Comparison of ENCODE assay signal across 8 mouse cellular contexts in the genomic region with DNA sequence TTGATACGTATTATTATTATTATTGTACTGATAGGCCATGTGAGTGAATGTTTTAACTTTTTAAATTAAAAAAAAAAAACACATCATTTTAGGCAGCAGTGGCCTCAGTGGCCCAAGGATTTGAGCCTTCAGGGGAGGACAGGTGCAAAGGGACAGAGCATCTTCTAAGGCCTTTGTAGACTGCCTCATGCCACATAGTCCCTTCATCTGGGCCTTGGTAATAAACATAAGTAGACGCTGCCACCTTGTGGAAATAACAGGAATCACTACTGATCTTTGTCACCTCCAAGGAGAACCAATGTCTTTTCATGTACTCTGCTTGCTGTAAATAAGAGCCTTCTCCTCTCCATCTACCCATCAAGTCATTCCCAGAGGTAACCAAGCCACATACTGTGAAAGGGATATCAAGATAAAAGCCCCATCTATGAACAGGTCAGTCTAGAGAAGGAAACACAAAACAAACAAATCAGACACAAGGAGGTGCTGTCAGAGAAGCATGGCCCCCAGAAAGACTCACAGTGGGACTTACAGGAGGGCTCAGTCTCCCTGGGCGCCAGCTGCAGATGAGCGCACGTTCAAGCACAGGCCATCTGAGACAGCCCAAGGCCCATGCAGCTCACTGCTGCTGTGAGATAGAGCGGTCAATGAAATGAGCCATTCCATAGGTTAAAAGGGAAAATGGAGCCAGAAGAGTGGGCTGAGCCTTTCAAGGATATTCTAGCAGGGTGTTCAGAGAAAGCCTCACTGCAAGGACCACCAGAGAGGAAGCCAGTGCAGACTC. TPM values are rescaled to one million over a fixed set of nuclear protein-coding genes. Genes with fewer than 3 reads are reported as not detected.
A peak's percentile ranks its signal among the peaks of the same experiment; 100 is the strongest.
DNase-seq lines count a peak whose midpoint lies in the region; ATAC-seq and TF ChIP-seq lines count a peak whose summit lies in the region.

No protein-coding gene starts in this region.

- H3K4me1 ChIP-seq in hindbrain, embryonic 13.5 days (replicated peaks), result no peaks in the 10 kb centered on the region
- H3K4me1 ChIP-seq in lung, adult 2 months (ENCODE audit: control insufficient read depth, insufficient read depth, low read length), result no peaks in the 10 kb centered on the region

- WGBS in hindbrain, embryonic 13.5 days, result 62% methylated on average over 6 of the region's 6 CpGs
- WGBS in lung, adult 2 months, result 61% methylated on average over 6 of the region's 6 CpGs

- DNase-seq in layer of hippocampus, adult 11-12 months (ENCODE audit: low spot score), result peak; percentile 82
- DNase-seq in layer of hippocampus, postnatal 36 days, result no peak
- DNase-seq in NIH3T3 (ENCODE audit: low read depth), result peak; percentile 69
- peak; percentile 79 for DNase-seq in embryo, embryonic 10 days (ENCODE audit: low spot score)
- DNase-seq in lung, adult 2 months, result no peak
- peak; percentile 77 for DNase-seq in retina, postnatal 1 day

- peak; percentile 55; the same call in 1 of the 2 replicates for TF ChIP-seq CTCF in lung, adult 2 months (IDR thresholded peaks at IDR 0.05; ENCODE audit: insufficient read depth, low read length)

- no peaks in the 10 kb centered on the region for H3K27me3 ChIP-seq in hindbrain, embryonic 13.5 days

- no peaks in the 10 kb centered on the region for H3K36me3 ChIP-seq in hindbrain, embryonic 13.5 days

- peak; percentile 72 for ATAC-seq in hindbrain, embryonic 13.5 days (ENCODE audit: low FRiP score)
- ATAC-seq in megakaryocyte, adult 5-6 weeks (ENCODE audit: poor library complexity, severe bottlenecking), result no peak

- H3K9me3 ChIP-seq in hindbrain, embryonic 13.5 days, result no peaks in the 10 kb centered on the region

- H3K27ac ChIP-seq in hindbrain, embryonic 13.5 days, result no peak overlapping the region

- no peak for TF ChIP-seq POLR2A in lung, adult 2 months (IDR thresholded peaks at IDR 0.05; ENCODE audit: borderline replicate concordance, extremely low read depth, low read depth, low read length)

- H3K4me3 ChIP-seq in hindbrain, embryonic 13.5 days, result no peak overlapping the region
- H3K4me3 ChIP-seq in lung, adult 2 months (replicated peaks; ENCODE audit: extremely low read depth, low read depth, low read length), result no peak overlapping the region

- H3K4me2 ChIP-seq in hindbrain, embryonic 13.5 days, result no peak overlapping the region

- H3K9ac ChIP-seq in hindbrain, embryonic 13.5 days, result no peak overlapping the region

RNA-seq across cellular contexts. Expression of gene Glb1l2, which starts 30.0 kb away (rescaled TPM):
- under 1 TPM; 0.40 to 0.63 TPM for total RNA-seq in layer of hippocampus, postnatal 36 days (2021)
- polyA plus RNA-seq in hindbrain, embryonic 13.5 days (2015; fragmentation: Nextera tagmentation; extraction: Ambion mirVana), result 2.2 and 2.4 TPM in 2 replicates
- polyA plus RNA-seq in lung, adult 2 months (2012; rRNA removed), result 20.5 and 30.1 TPM in 2 replicates
- not detected in 2 replicates for total RNA-seq in megakaryocyte, adult 5-6 weeks (2015)
- total RNA-seq in megakaryocyte, adult 5-6 weeks (2017), result not detected in 2 replicates

RNA-seq across cellular contexts. Expression of gene B3gat1, which starts 42.8 kb away (rescaled TPM):
- total RNA-seq in layer of hippocampus, postnatal 36 days (2021), result 100 to 1,000 TPM; 244 to 250 TPM
- 31.7 and 31.9 TPM in 2 replicates for polyA plus RNA-seq in hindbrain, embryonic 13.5 days (2015; fragmentation: Nextera tagmentation; extraction: Ambion mirVana)
- 0.15 TPM in 1 of 2 replicates, not detected in the other for polyA plus RNA-seq in lung, adult 2 months (2012; rRNA removed)
- total RNA-seq in megakaryocyte, adult 5-6 weeks (2015), result not detected in 2 replicates
- total RNA-seq in megakaryocyte, adult 5-6 weeks (2017), result not detected in 2 replicates

Comparison
In these comparisons a context has a peak if more than half of its experiments do, and no peak if none do; other contexts are left out.
1. DNase-seq: peak in layer of hippocampus, adult 11-12 months (single experiment), NIH3T3 (single experiment), embryo, embryonic 10 days (single experiment) and retina, postnatal 1 day (single experiment); none in layer of hippocampus, postnatal 36 days (0 of 2) and lung, adult 2 months (single experiment).
2. RNA of gene B3gat1, which starts 42.8 kb away (total RNA-seq): 244 to 250 TPM in layer of hippocampus, postnatal 36 days; not detected in megakaryocyte, adult 5-6 weeks; every median in the first group is over 100 times any median in the second.